Mouse (Mus musculus): ENCODE measurements around the gene Eif4g3. TPM values are rescaled to one million over a fixed set of nuclear protein-coding genes. Genes with fewer than 3 reads are reported as not detected.

Gene Eif4g3
- polyA plus RNA-seq, 1 experiment from 2014 or later: 38.9 TPM

- Histone ChIP-seq H3K4me3 (no peak overlapping the region), H3K4me2 (no peak overlapping the region), H3K36me3 (peaks cover 66% of the 10 kb centered on the region), H3K4me1 (no peaks in the 10 kb centered on the region), H3K27me3 (no peaks in the 10 kb centered on the region), H3K27ac (no peak overlapping the region), H3K9ac (no peak overlapping the region), H3K9me3 (no peaks in the 10 kb centered on the region)
- 90% methylated on average over 13 of the region's 13 CpGs for WGBS
- no peak for ATAC-seq (ENCODE audit: insufficient number of reproducible peaks, insufficient read depth, low FRiP score, low TSS enrichment, low read depth)
These were observed 92.2 kb downstream of the Eif4g3 start for GRCm38 (mm10) chr4:138084851-138085573.

- peaks cover 54% of the 10 kb centered on the region for H3K36me3 ChIP-seq
- peaks cover 4% of the 10 kb centered on the region; the same call in 1 of the 2 replicates for H3K4me1 ChIP-seq
- no peaks in the 10 kb centered on the region for H3K9me3 ChIP-seq
- no peak overlapping the region for H3K4me3 ChIP-seq
- no peak overlapping the region for H3K4me2 ChIP-seq
- H3K9ac ChIP-seq: no peak overlapping the region
- no peak for ATAC-seq (ENCODE audit: insufficient number of reproducible peaks, insufficient read depth, low FRiP score, low TSS enrichment, low read depth)
- H3K27me3 ChIP-seq: no peaks in the 10 kb centered on the region
- H3K27ac ChIP-seq: no peak overlapping the region
- 88% methylated on average over 5 of the region's 5 CpGs for WGBS
These were observed 94.1 kb downstream of the Eif4g3 start for GRCm38 (mm10) chr4:138086949-138087348.

GRCm38 (mm10) chr4:138089512-138089911 lies 96.7 kb downstream of the Eif4g3 start:
- Histone ChIP-seq H3K36me3 (peaks cover 34% of the 10 kb centered on the region), H3K27ac (no peak overlapping the region), H3K9me3 (no peaks in the 10 kb centered on the region), H3K4me1 (peaks cover 4% of the 10 kb centered on the region; the same call in 1 of the 2 replicates), H3K4me3 (no peak overlapping the region), H3K9ac (no peak overlapping the region), H3K4me2 (no peak overlapping the region), H3K27me3 (no peaks in the 10 kb centered on the region)
- ATAC-seq (ENCODE audit: insufficient number of reproducible peaks, insufficient read depth, low FRiP score, low TSS enrichment, low read depth): no peak
- 70% methylated on average over 2 of the region's 2 CpGs for WGBS

- no peak overlapping the region for H3K4me3 ChIP-seq
- H3K9me3 ChIP-seq: no peaks in the 10 kb centered on the region
- H3K9ac ChIP-seq: no peak overlapping the region
- no peak for ATAC-seq (ENCODE audit: insufficient number of reproducible peaks, insufficient read depth, low FRiP score, low TSS enrichment, low read depth)
- H3K27ac ChIP-seq: no peak overlapping the region
- H3K36me3 ChIP-seq: peaks cover 21% of the 10 kb centered on the region
- no peak overlapping the region for H3K4me2 ChIP-seq
- H3K4me1 ChIP-seq: peaks cover 4% of the 10 kb centered on the region; the same call in 1 of the 2 replicates
- 88% methylated on average over 7 of the region's 7 CpGs for WGBS
- H3K27me3 ChIP-seq: no peaks in the 10 kb centered on the region
These were observed 98.9 kb downstream of the Eif4g3 start for GRCm38 (mm10) chr4:138091562-138092194.

GRCm38 (mm10) chr4:138100456-138100855 lies 107.6 kb downstream of the Eif4g3 start:
- 81% methylated on average over 7 of the region's 7 CpGs for WGBS
- Histone ChIP-seq H3K9ac (no peak overlapping the region), H3K27me3 (no peaks in the 10 kb centered on the region), H3K4me2 (no peak overlapping the region), H3K27ac (no peak overlapping the region), H3K9me3 (no peaks in the 10 kb centered on the region), H3K4me3 (no peak overlapping the region), H3K36me3 (peaks cover 66% of the 10 kb centered on the region), H3K4me1 (peaks cover 3% of the 10 kb centered on the region; the same call in 1 of the 2 replicates)
- ATAC-seq (ENCODE audit: insufficient number of reproducible peaks, insufficient read depth, low FRiP score, low TSS enrichment, low read depth): no peak

- 83% methylated on average over 10 of the region's 10 CpGs for WGBS
- no peak for ATAC-seq (ENCODE audit: insufficient number of reproducible peaks, insufficient read depth, low FRiP score, low TSS enrichment, low read depth)
- Histone ChIP-seq H3K9ac (no peak overlapping the region), H3K27me3 (no peaks in the 10 kb centered on the region), H3K36me3 (peaks cover 75% of the 10 kb centered on the region), H3K4me3 (no peak overlapping the region), H3K9me3 (no peaks in the 10 kb centered on the region), H3K27ac (no peak overlapping the region), H3K4me1 (peaks cover 3% of the 10 kb centered on the region; the same call in 1 of the 2 replicates), H3K4me2 (no peak overlapping the region)
These were observed 109.0 kb downstream of the Eif4g3 start for GRCm38 (mm10) chr4:138101795-138102194.

GRCm38 (mm10) chr4:138102413-138102812 lies 109.6 kb downstream of the Eif4g3 start:
- H3K4me3 ChIP-seq: no peak overlapping the region
- 97% methylated on average over 3 of the region's 3 CpGs for WGBS
- H3K9ac ChIP-seq: no peak overlapping the region
- H3K36me3 ChIP-seq: peaks cover 75% of the 10 kb centered on the region
- no peaks in the 10 kb centered on the region for H3K27me3 ChIP-seq
- H3K4me2 ChIP-seq: no peak overlapping the region
- no peaks in the 10 kb centered on the region for H3K9me3 ChIP-seq
- no peak overlapping the region for H3K27ac ChIP-seq
- ATAC-seq (ENCODE audit: insufficient number of reproducible peaks, insufficient read depth, low FRiP score, low TSS enrichment, low read depth): no peak
- peaks cover 3% of the 10 kb centered on the region; the same call in 1 of the 2 replicates for H3K4me1 ChIP-seq

GRCm38 (mm10) chr4:138104967-138105366 lies 112.1 kb downstream of the Eif4g3 start:
- Histone ChIP-seq H3K4me3 (no peak overlapping the region), H3K4me1 (peaks cover 3% of the 10 kb centered on the region; the same call in 1 of the 2 replicates), H3K4me2 (no peak overlapping the region), H3K9me3 (no peaks in the 10 kb centered on the region), H3K36me3 (peaks cover 90% of the 10 kb centered on the region), H3K27ac (no peak overlapping the region), H3K27me3 (no peaks in the 10 kb centered on the region), H3K9ac (no peak overlapping the region)
- 92% methylated on average over 3 of the region's 3 CpGs for WGBS
- no peak for ATAC-seq (ENCODE audit: insufficient number of reproducible peaks, insufficient read depth, low FRiP score, low TSS enrichment, low read depth)

GRCm38 (mm10) chr4:138107441-138108409 lies 114.9 kb downstream of the Eif4g3 start:
- Histone ChIP-seq H3K4me2 (no peak overlapping the region), H3K4me3 (no peak overlapping the region), H3K9me3 (no peaks in the 10 kb centered on the region), H3K9ac (no peak overlapping the region), H3K27ac (no peak overlapping the region), H3K36me3 (peaks cover 82% of the 10 kb centered on the region), H3K27me3 (no peaks in the 10 kb centered on the region), H3K4me1 (peaks cover 7% of the 10 kb centered on the region; the same call in 1 of the 2 replicates)
- no peak for ATAC-seq (ENCODE audit: insufficient number of reproducible peaks, insufficient read depth, low FRiP score, low TSS enrichment, low read depth)
- 89% methylated on average over 7 of the region's 7 CpGs for WGBS

- no peaks in the 10 kb centered on the region for H3K9me3 ChIP-seq
- peaks cover 75% of the 10 kb centered on the region for H3K36me3 ChIP-seq
- 74% methylated on average over 2 of the region's 2 CpGs for WGBS
- no peak overlapping the region for H3K9ac ChIP-seq
- peaks cover 7% of the 10 kb centered on the region; the same call in 1 of the 2 replicates for H3K4me1 ChIP-seq
- no peak overlapping the region for H3K4me3 ChIP-seq
- no peaks in the 10 kb centered on the region for H3K27me3 ChIP-seq
- no peak overlapping the region for H3K27ac ChIP-seq
- H3K4me2 ChIP-seq: no peak overlapping the region
- ATAC-seq (ENCODE audit: insufficient number of reproducible peaks, insufficient read depth, low FRiP score, low TSS enrichment, low read depth): no peak
These were observed 115.7 kb downstream of the Eif4g3 start for GRCm38 (mm10) chr4:138108541-138108940.

GRCm38 (mm10) chr4:138109332-138109731 lies 116.5 kb downstream of the Eif4g3 start:
- Histone ChIP-seq H3K9me3 (no peaks in the 10 kb centered on the region), H3K36me3 (peaks cover 70% of the 10 kb centered on the region), H3K9ac (no peak overlapping the region), H3K4me3 (no peak overlapping the region), H3K27ac (no peak overlapping the region), H3K4me2 (no peak overlapping the region), H3K4me1 (peaks cover 7% of the 10 kb centered on the region; the same call in 1 of the 2 replicates), H3K27me3 (no peaks in the 10 kb centered on the region)
- ATAC-seq (ENCODE audit: insufficient number of reproducible peaks, insufficient read depth, low FRiP score, low TSS enrichment, low read depth): no peak
- WGBS: 48% methylated on average over 3 of the region's 3 CpGs
